Mouse (Mus musculus): Measurements from ENCODE around the gene Sertad3.
"Not testable (repeated sequence)": the region's sequence is repeated elsewhere in the genome, so short reads cannot be mapped to it uniquely, and the experiment has no call there.

The Sertad3 gene

DNA sequence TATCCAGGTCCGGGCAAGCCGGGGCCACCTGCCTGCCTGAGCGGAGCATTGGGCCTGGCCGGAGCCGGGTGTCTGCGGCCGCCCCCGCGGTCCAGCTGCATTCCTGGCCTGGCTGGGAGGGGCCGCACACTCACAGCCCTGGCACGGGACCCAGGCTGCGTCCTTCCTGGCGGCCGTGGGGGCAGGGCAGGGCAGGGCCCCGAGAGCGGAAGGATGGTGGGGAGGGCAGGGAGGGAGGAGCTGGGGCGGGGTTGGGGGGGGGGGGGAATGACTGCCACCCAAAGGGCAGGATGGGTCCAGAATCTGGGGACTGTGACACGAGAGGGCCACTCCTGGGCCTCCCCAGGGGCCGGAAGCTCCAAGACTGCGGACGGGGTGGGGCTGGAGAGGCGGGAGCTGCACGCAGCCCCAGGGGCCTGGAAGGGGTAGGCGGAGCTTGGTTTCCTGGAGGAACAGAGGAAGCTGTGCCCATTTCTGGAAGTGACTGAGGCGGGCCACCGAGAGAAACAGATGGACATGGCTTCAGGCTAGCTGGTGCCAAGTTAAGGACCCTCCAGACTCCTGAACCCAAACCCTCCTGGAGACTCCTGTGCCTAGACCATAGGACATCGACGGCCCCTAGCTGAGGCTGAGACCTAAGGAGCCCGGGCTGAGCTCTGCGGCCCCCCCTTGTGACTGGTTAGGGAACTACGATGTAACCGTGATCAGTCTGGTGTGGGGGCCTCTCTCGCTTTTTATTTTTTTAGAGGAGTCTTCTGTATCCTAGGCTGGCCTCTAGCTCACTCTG, 17.2 kb downstream of the Sertad3 start:
- peak; percentile 91 for DNase-seq (ENCODE audit: low read depth, low spot score)

DNA sequence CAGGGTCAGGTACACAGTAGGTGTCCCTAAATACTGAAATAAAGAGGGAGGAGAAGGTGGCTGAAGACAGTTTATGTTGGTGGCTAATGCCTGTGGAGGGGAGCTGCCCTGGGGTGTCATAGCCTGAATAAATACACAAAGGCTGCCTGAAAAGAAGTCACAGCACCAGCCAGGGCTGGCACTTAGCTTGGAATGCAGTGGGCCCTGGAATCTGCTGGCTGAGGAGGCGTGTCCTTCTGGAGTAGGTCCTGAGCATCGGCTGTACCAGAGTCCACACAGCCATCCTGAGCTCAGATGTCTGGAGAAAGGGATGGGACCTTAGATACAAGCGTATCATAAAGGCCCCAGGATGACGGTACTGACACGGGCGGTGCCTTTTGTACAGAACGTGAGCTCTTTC, 18.3 kb downstream of the Sertad3 start:
- DNase-seq (ENCODE audit: low read depth, low spot score), result no peak

DNA sequence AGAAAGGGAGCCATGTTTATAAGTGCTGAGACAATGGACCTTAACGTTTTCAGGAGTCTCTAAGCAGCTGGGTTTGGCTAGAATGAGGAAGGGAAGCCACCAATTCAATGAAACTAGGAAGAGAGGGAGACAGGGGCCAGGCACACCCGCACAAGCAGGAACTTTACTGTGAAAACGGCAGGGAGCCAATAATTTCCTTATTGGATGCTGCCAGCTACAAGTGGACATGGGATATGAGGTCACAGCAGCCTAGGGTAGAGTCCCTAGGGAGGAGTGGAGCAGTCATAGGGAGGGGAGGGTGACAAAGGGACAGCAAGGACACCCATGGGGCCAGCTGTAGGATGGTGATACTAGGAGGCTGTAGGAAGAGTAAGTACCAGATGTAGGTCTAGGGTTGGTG, 19.5 kb downstream of the Sertad3 start:
- no peak for DNase-seq (ENCODE audit: low read depth, low spot score)

DNA sequence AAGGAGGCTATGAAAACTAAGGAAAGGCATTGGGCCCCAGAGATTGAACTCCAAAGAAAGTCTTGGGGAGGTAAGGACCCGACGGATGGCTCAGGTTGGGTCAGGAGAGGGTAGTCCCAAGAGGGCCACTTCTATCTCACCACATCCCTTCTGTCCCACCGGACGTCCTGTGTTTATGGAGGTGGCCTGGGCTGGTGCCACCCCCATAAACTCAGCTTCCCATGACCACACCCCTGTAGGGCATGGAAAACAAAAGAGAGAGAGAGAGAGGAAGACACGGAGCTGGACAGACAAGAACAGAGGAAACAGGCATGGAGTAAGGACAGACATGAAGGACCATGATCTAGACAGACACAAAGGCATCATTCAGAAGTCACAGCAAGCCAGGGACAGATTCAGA, 19.9 kb downstream of the Sertad3 start:
- DNase-seq (ENCODE audit: low read depth, low spot score), result no peak

DNA sequence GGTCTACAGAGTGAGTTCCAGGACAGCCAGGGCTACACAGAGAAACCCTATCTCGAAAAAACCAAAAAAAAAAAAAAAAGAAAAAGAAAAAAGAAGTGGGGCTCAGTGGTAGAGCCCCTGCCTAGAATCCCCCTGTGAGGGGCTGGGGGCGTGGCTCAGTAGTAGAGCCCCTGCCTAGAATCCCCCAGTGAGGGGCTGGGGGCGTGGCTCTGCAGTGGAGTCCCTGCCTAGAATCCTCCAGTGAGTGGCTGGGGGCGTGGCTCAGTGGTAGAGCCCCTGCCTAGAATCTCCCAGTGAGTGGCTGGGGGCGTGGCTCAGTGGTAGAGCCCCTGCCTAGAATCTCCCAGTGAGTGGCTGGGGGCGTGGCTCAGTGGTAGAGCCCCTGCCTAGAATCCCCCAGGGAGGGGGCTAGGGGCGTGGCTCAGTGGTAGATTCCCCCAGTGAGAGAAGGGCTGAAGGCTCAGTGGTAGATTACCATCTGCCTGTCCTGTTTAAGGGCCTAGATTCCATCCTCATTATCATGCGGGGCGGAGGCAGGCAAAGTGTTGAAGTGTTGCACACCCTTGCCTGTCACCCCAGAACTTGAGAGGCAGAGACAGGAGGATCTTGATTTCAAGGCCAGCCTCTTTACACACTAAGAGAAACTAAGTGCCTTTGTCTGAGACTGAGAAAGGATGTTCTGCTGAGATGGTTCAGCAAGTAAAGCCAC, 21.2 kb downstream of the Sertad3 start:
- DNase-seq (ENCODE audit: low read depth, low spot score), result not testable (repeated sequence)

DNA sequence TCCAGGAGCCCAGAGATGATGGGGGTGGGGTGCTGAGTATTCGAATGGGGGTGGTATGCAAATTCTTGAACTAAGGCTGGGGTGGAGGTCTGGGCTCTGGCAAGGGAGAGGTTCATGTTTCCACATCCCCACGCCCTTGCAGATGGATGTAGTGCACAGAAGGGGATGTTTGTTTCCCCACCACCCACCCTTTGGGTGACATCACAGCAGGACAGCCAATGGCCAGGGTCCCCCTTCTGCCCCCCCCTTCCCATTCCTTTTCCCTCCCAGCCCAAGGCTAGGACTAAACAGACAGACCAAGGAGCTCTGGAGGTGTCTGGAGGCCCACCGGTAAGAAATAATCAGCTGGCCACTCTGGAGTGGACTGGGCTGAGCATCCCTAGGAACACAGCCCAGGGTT, 25.5 kb downstream of the Sertad3 start, which contains the start of gene Prx:
Prx (plus strand) TSS at position 289 of the 400 bp plus-strand sequence.
- DNase-seq (ENCODE audit: low read depth, low spot score), result no peak

DNA sequence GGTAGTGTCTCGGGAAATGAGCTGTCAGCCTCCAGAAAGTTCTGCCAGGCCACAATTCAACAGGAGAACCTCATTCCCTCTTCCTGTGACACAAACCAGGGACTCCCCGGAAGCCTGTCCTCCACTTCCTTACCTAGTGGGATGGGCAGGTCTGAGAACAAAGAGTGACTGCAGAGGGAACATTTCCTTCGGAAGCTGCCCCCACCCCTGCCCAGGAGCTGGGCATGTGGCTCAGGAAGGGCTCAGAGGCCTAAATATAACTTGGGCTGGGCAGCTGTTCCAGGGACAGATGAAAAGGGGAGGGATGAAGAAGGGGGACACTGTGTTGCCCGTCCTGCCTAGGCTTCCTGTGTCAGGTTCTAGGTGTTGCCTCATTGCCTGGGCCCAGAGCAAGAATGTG, 28.1 kb downstream of the Sertad3 start:
- no peak for DNase-seq (ENCODE audit: low read depth, low spot score)

DNA sequence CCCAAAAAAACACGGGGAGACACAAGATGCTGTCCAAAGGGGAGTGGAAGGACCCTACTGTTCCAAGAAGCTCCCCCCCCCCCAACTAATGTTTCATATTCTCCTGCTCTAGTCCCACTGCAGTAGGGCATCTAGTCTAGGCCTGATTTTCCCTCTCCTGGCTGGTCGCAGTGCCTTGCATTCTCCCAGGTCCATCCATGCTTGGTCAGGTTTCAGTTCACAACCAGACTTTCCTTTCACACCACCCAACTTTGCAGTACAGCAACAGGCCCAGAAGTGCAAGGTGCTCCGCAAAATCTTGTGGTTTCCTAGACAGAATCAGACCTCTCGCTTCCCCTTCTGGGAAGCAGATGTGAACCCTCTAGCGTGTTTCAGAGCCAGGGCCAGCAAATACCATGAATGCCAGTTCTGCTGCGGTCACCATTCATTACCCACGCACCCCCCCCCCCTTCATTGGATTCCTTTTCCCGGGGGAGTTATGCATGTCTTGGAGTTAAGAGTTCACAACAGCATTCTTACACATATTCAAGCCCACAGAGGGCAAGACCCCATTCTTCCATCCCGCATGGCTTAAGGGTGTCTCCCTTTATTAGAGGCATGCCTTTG, 33.3 kb downstream of the Sertad3 start:
- DNase-seq (ENCODE audit: low read depth, low spot score), result peak; percentile 85

DNA sequence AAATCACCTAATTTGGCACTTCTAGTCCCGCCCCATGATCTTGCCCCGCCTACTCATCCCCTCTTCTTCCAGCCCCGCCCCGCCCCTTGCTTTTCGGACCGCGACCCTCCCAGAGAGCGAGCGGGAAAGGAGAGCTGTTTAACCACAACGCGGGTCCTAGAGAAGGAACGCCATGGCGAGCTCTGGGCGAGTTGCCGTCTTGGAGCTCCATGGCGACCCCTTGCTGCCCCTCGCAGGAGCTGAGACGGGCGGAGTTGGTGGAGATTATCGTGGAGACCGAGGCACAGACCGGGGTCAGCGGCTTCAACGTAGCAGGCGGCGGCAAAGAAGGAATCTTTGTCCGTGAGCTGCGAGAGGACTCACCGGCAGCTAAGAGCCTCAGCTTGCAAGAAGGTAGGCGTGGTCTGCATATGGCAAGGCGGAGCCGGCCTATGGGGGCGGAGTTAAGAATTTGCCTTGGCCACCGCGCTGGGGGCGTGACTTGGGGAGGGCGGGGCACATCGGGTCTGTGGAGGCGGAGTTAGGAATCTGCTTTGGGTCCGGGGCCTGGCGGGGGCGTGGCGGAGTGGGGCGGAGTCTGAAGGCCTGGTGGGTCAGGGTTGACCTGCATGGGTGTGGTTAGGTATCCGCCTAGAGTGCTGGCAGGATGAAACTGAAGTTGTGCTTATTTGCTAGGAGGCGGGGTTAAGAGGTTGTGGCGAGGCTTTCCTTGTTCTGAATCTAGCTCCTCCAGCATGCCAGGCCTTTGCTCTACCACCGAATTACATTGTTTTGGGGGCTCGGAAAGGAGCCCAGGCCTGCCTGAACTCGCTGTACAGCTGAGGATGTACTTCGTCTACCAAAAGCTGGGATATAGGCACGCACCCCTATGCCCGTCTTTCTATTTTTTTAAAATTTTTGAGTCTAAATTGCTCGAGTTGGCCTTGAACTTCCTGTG, 34.4 kb downstream of the Sertad3 start:
- peak; percentile 94 for DNase-seq (ENCODE audit: low read depth, low spot score)

DNA sequence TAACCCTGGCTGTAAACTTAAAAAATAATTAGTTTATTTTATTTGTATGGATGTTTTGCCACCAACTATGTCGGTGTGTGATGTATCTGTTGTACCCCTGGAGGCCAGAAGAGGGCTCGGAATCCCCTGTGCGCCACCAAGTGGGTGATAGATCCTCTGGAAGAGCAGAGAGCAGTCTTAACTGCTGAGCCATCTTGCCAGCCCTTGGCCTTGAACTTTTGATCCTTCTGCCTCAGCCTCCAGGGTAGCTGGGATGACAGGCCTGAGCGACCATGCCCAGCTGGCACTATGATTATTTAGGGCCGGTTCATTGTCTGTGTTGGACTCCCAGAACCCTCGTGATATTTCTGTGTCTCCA, 35.1 kb downstream of the Sertad3 start:
- peak; percentile 83 for DNase-seq (ENCODE audit: low read depth, low spot score)

DNA sequence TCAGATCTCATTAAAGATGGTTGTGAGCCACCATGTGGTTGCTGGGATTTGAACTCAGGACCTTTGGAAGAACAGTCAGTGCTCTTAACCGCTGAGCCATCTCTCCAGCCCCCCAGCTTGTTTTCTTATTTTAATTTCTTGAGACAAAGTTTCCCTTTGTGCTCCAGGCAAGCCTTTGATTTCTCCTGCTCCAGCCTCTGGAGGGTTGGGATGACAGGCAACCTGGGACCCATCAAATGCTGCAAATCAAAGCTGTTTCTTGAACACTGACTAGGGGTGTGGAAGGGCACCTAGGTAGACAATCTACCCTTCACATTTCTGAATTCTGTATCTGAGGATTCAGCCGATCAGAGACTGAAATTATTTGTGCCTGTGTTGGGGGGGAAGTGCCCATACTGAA, 37.2 kb downstream of the Sertad3 start:
- DNase-seq (ENCODE audit: low read depth, low spot score), result no peak

DNA sequence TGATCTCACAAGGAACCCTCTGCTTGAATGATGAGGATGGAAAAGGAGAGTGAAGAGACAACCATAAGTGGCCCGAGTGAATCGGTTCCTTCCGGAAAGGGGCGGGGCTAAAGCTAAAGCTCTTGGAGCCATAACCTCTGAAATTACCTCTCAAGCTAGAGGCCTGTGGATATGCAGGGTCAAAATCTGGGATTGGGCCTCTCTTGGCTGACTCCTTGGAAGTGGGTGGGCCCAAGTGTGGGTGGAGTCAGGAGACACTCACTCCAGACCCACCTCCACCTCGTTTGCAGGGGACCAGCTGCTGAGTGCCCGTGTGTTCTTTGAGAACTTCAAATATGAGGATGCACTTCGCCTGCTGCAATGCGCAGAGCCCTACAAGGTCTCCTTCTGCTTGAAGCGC, 41.4 kb downstream of the Sertad3 start:
- DNase-seq (ENCODE audit: low read depth, low spot score), result no peak

DNA sequence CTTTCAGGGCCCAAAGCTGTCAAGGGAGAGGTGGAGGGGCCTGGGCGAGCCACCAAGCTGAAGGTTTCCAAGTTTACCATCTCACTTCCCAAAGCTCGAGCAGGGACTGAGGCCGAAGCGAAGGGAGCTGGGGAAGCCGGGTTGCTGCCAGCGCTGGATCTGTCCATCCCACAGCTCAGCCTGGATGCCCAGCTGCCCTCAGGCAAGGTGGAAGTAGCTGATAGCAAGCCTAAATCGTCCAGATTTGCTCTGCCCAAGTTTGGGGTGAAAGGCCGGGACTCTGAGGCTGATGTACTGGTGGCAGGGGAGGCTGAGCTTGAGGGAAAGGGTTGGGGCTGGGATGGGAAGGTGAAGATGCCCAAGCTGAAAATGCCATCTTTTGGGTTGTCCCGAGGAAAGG, 44.7 kb downstream of the Sertad3 start:
- no peak for DNase-seq (ENCODE audit: low read depth, low spot score)

DNA sequence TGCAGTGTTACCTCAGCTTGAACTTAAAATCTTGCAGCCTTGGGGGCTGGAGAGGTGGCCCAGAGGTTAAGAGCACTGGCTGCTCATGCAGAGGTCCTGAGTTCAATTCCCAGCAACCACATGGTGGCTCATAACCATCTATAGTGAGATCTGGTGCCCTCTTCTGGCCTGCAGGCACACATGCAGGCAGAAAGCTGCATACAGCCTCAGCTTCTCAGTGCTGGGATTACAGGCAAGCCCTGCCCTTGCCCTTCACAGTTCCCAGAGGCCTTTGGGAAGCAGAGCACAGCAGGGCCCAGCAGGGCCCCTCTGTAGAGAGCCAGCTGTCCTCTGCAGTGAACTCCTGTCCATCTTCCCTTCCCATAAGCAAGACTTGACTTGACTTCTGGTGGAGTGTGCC, 46.5 kb downstream of the Sertad3 start:
- DNase-seq (ENCODE audit: low read depth, low spot score), result no peak

DNA sequence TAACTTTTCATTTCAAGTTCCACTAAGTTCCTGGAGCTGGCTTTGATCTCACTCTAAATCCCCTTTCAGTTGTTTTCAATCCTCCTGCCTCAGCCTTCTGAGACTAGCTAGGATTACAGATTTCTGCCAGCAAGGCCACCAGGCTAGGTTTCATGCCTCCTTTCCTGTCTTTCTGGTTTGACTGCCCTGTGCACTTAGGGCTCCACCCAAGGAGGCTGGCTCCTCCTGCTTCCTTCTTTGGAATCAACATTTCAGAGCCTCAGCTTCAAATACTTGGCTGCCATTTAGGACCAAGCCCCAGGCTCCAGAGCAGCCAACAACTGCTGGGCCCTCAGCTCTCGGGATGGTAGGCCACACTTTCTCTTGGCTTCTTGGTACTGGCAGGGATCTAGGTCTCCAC, 47.0 kb downstream of the Sertad3 start:
- no peak for DNase-seq (ENCODE audit: low read depth, low spot score)

DNA sequence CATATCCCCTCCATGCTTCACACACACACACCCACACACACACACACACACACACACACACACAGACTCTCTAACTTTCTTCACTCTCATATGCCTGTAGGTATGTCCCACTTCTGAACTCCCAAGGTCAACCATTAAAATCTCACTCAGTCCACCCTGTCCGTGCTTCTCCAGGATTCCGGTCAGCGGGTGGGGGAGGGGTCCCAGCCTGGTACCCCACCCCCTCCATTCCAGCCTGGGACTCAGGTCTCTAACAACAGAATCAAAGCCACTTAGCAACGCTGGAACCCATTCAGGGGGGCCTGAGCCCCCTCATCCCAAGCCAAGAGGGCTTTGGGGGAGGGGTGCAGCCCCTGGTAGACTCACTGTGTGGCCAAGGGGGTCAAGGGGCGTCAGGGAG, 49.4 kb downstream of the Sertad3 start, which contains the start of gene Hipk4:
Hipk4 (plus strand) TSS at position 301 of the 400 bp plus-strand sequence.
- no peak for DNase-seq (ENCODE audit: low read depth, low spot score)

DNA sequence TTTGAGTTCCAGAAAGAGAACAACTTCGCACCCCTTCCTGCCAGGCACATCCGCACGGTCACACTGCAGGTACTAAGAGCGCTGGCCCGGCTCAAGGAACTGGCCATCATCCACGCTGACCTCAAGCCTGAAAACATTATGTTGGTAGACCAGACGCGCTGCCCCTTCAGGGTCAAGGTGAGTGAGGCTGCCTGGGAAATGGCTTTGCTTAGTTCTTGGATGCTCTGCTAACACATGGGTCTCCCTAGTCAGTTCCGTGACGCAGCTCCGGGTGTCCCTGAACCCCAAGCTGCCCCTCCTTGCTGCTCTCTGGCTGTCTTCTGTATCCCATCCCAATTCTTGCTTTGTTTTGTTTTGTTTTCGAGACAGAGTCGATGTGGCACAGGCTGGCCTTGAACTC, 50.2 kb downstream of the Sertad3 start:
- DNase-seq (ENCODE audit: low read depth, low spot score), result no peak

DNA sequence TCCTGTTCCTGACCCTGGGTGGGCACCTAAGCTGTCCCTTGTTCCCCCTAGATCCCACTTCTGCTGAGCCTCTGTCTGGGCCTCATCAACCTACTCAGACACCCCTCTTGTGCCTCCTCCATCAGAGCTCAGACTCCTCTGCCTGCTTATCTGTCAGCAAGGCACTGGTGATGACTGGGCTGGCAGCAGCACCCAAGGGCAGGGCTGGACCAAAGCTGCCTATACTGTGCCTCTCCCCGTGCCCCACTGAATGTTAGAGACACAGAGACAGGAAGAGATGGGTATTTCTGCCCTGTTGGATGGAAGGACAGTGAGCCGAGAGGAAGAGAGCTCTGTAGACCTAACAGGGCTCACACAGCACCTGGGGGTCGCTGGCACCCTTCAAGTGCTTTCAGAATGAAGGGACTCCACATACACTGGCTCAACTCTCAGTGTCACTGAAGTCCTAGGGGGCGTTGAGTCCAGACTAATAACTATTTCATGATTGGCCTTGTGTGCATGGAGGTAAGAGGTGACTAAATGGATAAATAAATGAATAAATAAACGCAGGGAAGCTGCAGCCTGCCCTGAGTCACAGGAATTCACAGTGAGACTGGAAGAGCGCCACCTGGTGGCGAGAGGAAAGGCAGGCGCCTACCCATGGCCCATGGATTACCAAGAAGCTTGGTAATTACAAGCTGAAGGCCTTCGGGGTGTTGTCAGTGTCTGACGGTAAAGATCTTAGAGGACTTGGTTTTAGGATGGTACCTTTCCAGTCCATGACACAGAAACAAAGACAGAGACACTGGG, 52.7 kb downstream of the Sertad3 start:
- peak; percentile 83 for DNase-seq (ENCODE audit: low read depth, low spot score)

Data from 3T3-L1 (cell line).